Mouse (Mus musculus) embryonic facial prominence, embryonic 11.5 days (tissue): ENCODE results near the gene Cntfr. TPM values are rescaled to one million over a fixed set of nuclear protein-coding genes. Genes with fewer than 3 reads are reported as not detected.

Experiments used
- ATAC-seq: fragments of 200-750 bp; cut with Nextera tagmentation; replicated peaks from 2 replicates; pipeline ENCODE4 v1.8.0; 2017; ENCODE audit warnings: low read depth; ENCODE audit not compliant: insufficient number of reproducible peaks, low FRiP score, low TSS enrichment
- DNase-seq: peaks from one replicate; pipeline ENCODE4 v3.0.0-alpha.2; 2015; ENCODE audit warnings: low spot score
- H3K27ac ChIP-seq: fragments of 300-500 bp; sonication (generic); replicated peaks from 2 replicates; pipeline ENCODE4 v1.5.1; 2014; ENCODE audit warnings: mild to moderate bottlenecking, low read depth, low read length, control low read depth
- H3K27me3 ChIP-seq: fragments of 300-500 bp; sonication (generic); 2 replicates; pipeline ENCODE4 v1.6.1; 2014; ENCODE audit warnings: mild to moderate bottlenecking, low read length, moderate library complexity, mixed read lengths; ENCODE audit not compliant: control insufficient read depth, insufficient read depth
- H3K36me3 ChIP-seq: fragments of 300-500 bp; sonication (generic); replicated peaks from 2 replicates; pipeline ENCODE4 v1.6.1; 2014; ENCODE audit warnings: low read depth, mild to moderate bottlenecking, low read length, moderate library complexity, mixed read lengths; ENCODE audit not compliant: control insufficient read depth, insufficient read depth
- H3K4me1 ChIP-seq: fragments of 300-500 bp; sonication (generic); 2 replicates; pipeline ENCODE4 v1.6.1; 2014; ENCODE audit warnings: low read length, mixed read lengths; ENCODE audit not compliant: control insufficient read depth, insufficient read depth
- H3K4me2 ChIP-seq: fragments of 300-500 bp; sonication (generic); 2 replicates; pipeline ENCODE4 v1.6.1; 2014; ENCODE audit warnings: low read depth, mild to moderate bottlenecking, control low read depth, low read length, moderate library complexity
- H3K4me3 ChIP-seq: fragments of 300-500 bp; sonication (generic); 2 replicates; pipeline ENCODE4 v1.5.1; 2014; ENCODE audit warnings: low read depth, low read length, control low read depth
- H3K9ac ChIP-seq: fragments of 300-500 bp; sonication (generic); replicated peaks from 2 replicates; pipeline ENCODE4 v1.6.1; 2014; ENCODE audit warnings: mild to moderate bottlenecking, control low read depth, low read length
- H3K9me3 ChIP-seq: fragments of 300-500 bp; sonication (generic); replicated peaks from 2 replicates; pipeline ENCODE4 v1.6.1; 2016; ENCODE audit warnings: mild to moderate bottlenecking, low read length, inconsistent platforms, mixed read lengths; ENCODE audit not compliant: control insufficient read depth
- WGBS: fragments of 180-500 bp; shearing (Covaris S2); extraction: QIAGEN DNeasy Blood & Tissue Kit; methylation state at CpG from one replicate; pipeline ENCODE4 v1.1.7; 2014; 5-methylcytosine and 5-hydroxymethylcytosine counted together
- polyA plus RNA-seq: library from polyadenylated mRNA; unstranded; fragments of >200 nt; fragmentation: Nextera tagmentation; extraction: Ambion mirVana; gene quantifications from 2 replicates; pipeline ENCODE4 v1.2.1, GENCODE M21; 2014

The Cntfr gene
- polyA plus RNA-seq, 1 experiment from 2014 or later = 8.8 TPM

- 16% methylated on average over 4 of the region's 4 CpGs for WGBS
- no peaks in the 10 kb centered on the region for H3K4me1 ChIP-seq
- ATAC-seq = no peak
Measured at GRCm38 (mm10) chr4:41648157-41648556, 48.7 kb downstream of the Cntfr start.

GRCm38 (mm10) chr4:41645488-41645887 is 51.4 kb downstream of the Cntfr start:
- DNase-seq (peak; percentile 55), ATAC-seq (no peak)
- 26% methylated on average over 5 of the region's 5 CpGs for WGBS

More at GRCm38 (mm10) chr4:41648157-41648556, 48.7 kb downstream of the Cntfr start:
- no peak overlapping the region for H3K4me3 ChIP-seq
- H3K36me3 ChIP-seq = no peaks in the 10 kb centered on the region
- DNase-seq = no peak
- H3K27ac ChIP-seq = no peak overlapping the region
- H3K9ac ChIP-seq = no peak overlapping the region
- H3K27me3 ChIP-seq = no peaks in the 10 kb centered on the region
- no peaks in the 10 kb centered on the region for H3K9me3 ChIP-seq
- H3K4me2 ChIP-seq = no peak overlapping the region

GRCm38 (mm10) chr4:41641199-41641822 is 55.6 kb downstream of the Cntfr start:
- no peak overlapping the region for H3K27ac ChIP-seq
- H3K4me1 ChIP-seq = peaks cover 10% of the 10 kb centered on the region
- DNase-seq (no peak), ATAC-seq (no peak)
- H3K9ac ChIP-seq = no peak overlapping the region
- H3K27me3 ChIP-seq = no peaks in the 10 kb centered on the region; the same call in 1 of the 2 replicates
- H3K4me3 ChIP-seq = no peak overlapping the region
- H3K4me2 ChIP-seq = no peak overlapping the region
- WGBS = 78% methylated on average over 6 of the region's 6 CpGs
- no peaks in the 10 kb centered on the region for H3K9me3 ChIP-seq
- no peaks in the 10 kb centered on the region for H3K36me3 ChIP-seq

More at GRCm38 (mm10) chr4:41645488-41645887, 51.4 kb downstream of the Cntfr start:
- H3K4me1 ChIP-seq = no peaks in the 10 kb centered on the region
- no peaks in the 10 kb centered on the region for H3K36me3 ChIP-seq
- H3K9me3 ChIP-seq = no peaks in the 10 kb centered on the region
- no peak overlapping the region for H3K27ac ChIP-seq
- H3K4me3 ChIP-seq = no peak overlapping the region
- H3K4me2 ChIP-seq = no peak overlapping the region
- H3K9ac ChIP-seq = no peak overlapping the region
- no peaks in the 10 kb centered on the region for H3K27me3 ChIP-seq

GRCm38 (mm10) chr4:41639913-41640507 is 56.9 kb downstream of the Cntfr start, which contains the start of gene Enho:
Gene Enho (minus strand): TSS chr4:41640324.
- H3K27ac ChIP-seq = 0 out of 2 replicates have a peak within 1 kb of the TSS, but pooled peaks have one; percentile 48
- peaks cover 18% of the 10 kb centered on the region for H3K4me1 ChIP-seq
- no peaks in the 10 kb centered on the region; the same call in 1 of the 2 replicates for H3K27me3 ChIP-seq
- H3K4me2 ChIP-seq = peak within 1 kb of the TSS; percentile 71
- no peaks in the 10 kb centered on the region for H3K36me3 ChIP-seq
- DNase-seq (peak; percentile 96), ATAC-seq (peak; percentile 92)
- WGBS = under 1% methylated on average over 54 of the region's 74 CpGs
- no peaks in the 10 kb centered on the region for H3K9me3 ChIP-seq
- H3K9ac ChIP-seq = peak within 1 kb of the TSS; percentile 78
- peak within 1 kb of the TSS; percentile 51 for H3K4me3 ChIP-seq

- H3K9ac ChIP-seq = peak overlapping the region; percentile 78
- 11% methylated on average over 10 of the region's 10 CpGs for WGBS
- H3K4me1 ChIP-seq = peaks cover 18% of the 10 kb centered on the region
- no peaks in the 10 kb centered on the region for H3K36me3 ChIP-seq
- DNase-seq (no peak), ATAC-seq (no peak)
- peak overlapping the region; percentile 71 for H3K4me2 ChIP-seq
- peak overlapping the region; percentile 51 for H3K4me3 ChIP-seq
- H3K9me3 ChIP-seq = no peaks in the 10 kb centered on the region
- H3K27ac ChIP-seq = no peak overlapping the region
- H3K27me3 ChIP-seq = no peaks in the 10 kb centered on the region; the same call in 1 of the 2 replicates
Measured at GRCm38 (mm10) chr4:41639214-41639841, 57.6 kb downstream of the Cntfr start.

GRCm38 (mm10) chr4:41638828-41639213 is 58.1 kb downstream of the Cntfr start:
- Histone ChIP-seq H3K36me3 (no peaks in the 10 kb centered on the region), H3K4me1 (peaks cover 18% of the 10 kb centered on the region), H3K27ac (no peak overlapping the region), H3K4me2 (peak overlapping the region; percentile 71; the same call in 1 of the 2 replicates), H3K9ac (peak overlapping the region; percentile 78; the same call in 1 of the 2 replicates), H3K27me3 (no peaks in the 10 kb centered on the region; the same call in 1 of the 2 replicates), H3K9me3 (no peaks in the 10 kb centered on the region), H3K4me3 (peak overlapping the region; percentile 10; the same call in 1 of the 2 replicates)
- DNase-seq (no peak), ATAC-seq (no peak)
- WGBS = 79% methylated on average over 6 of the region's 6 CpGs

GRCm38 (mm10) chr4:41638186-41638731 is 58.6 kb downstream of the Cntfr start:
- H3K27me3 ChIP-seq = no peaks in the 10 kb centered on the region; the same call in 1 of the 2 replicates
- H3K27ac ChIP-seq = no peak overlapping the region
- no peak for ATAC-seq
- no peak overlapping the region for H3K9ac ChIP-seq
- H3K36me3 ChIP-seq = no peaks in the 10 kb centered on the region
- H3K4me1 ChIP-seq = peaks cover 18% of the 10 kb centered on the region
- no peak overlapping the region for H3K4me3 ChIP-seq
- no peaks in the 10 kb centered on the region for H3K9me3 ChIP-seq
- DNase-seq = no peak
- H3K4me2 ChIP-seq = no peak overlapping the region
- 86% methylated on average over 10 of the region's 10 CpGs for WGBS
